Mouse (Mus musculus) kidney, postnatal 0 days (tissue): ENCODE results near the gene Cdk8. TPM values are rescaled to one million over a fixed set of nuclear protein-coding genes. Genes with fewer than 3 reads are reported as not detected.

Source experiments
- ATAC-seq: fragments of 200-750 bp; cut with Nextera tagmentation; replicated peaks from 2 replicates; pipeline ENCODE4 v1.8.0; 2017; ENCODE audit warnings: low read depth, moderate number of reproducible peaks, moderate TSS enrichment, moderate library complexity; ENCODE audit not compliant: low FRiP score
- DNase-seq: peaks from one replicate; pipeline ENCODE4 v3.0.0-alpha.2; 2016; ENCODE audit warnings: low spot score
- H3K27ac ChIP-seq: fragments of 300-500 bp; sonication (generic); 2 replicates; pipeline ENCODE4 v1.5.1; 2014; ENCODE audit warnings: mild to moderate bottlenecking
- H3K27me3 ChIP-seq: fragments of 300-500 bp; sonication (generic); 2 replicates; pipeline ENCODE4 v1.6.1; 2014; ENCODE audit warnings: low read length, mixed read lengths; ENCODE audit not compliant: insufficient read depth
- H3K36me3 ChIP-seq: fragments of 300-500 bp; sonication (generic); 2 replicates; pipeline ENCODE4 v1.6.1; 2014; ENCODE audit warnings: low read length, mixed read lengths; ENCODE audit not compliant: insufficient read depth
- H3K4me1 ChIP-seq: fragments of 300-500 bp; sonication (generic); replicated peaks from 2 replicates; pipeline ENCODE4 v1.6.1; 2014; ENCODE audit warnings: antibody characterized with exemption, low read length, mixed read lengths; ENCODE audit not compliant: insufficient read depth
- H3K4me2 ChIP-seq: fragments of 300-500 bp; sonication (generic); 2 replicates; pipeline ENCODE4 v1.6.1; 2014; ENCODE audit warnings: mild to moderate bottlenecking, low read length, moderate library complexity, mixed read lengths
- H3K4me3 ChIP-seq: fragments of 300-500 bp; sonication (generic); replicated peaks from 2 replicates; pipeline ENCODE4 v1.5.1; 2014; ENCODE audit warnings: low read depth, low read length
- H3K9ac ChIP-seq: fragments of 300-500 bp; sonication (generic); 2 replicates; pipeline ENCODE4 v1.6.1; 2014; ENCODE audit warnings: low read depth, low read length
- H3K9me3 ChIP-seq: fragments of 300-500 bp; sonication (generic); replicated peaks from 2 replicates; pipeline ENCODE4 v1.6.1; 2016; ENCODE audit warnings: low read length, inconsistent platforms, mixed read lengths
- CTCF ChIP-seq: IDR thresholded peaks from 2 replicates; pipeline ENCODE4 v1.5.1; 2016; ENCODE audit warnings: antibody characterized with exemption, low read depth, mild to moderate bottlenecking, moderate library complexity
- WGBS: fragments of 180-500 bp; shearing (Covaris S2); extraction: QIAGEN DNeasy Blood & Tissue Kit; methylation state at CpG from one replicate; pipeline ENCODE4 v1.1.7; 2014; 5-methylcytosine and 5-hydroxymethylcytosine counted together
- polyA plus RNA-seq: library from polyadenylated mRNA; unstranded; fragments of >200 nt; fragmentation: Nextera tagmentation; extraction: Ambion mirVana; gene quantifications from 2 replicates; pipeline ENCODE4 v1.2.1, GENCODE M21; 2015

Gene Cdk8
- polyA plus RNA-seq, 1 experiment from 2014 or later = 18.1 TPM

DNA sequence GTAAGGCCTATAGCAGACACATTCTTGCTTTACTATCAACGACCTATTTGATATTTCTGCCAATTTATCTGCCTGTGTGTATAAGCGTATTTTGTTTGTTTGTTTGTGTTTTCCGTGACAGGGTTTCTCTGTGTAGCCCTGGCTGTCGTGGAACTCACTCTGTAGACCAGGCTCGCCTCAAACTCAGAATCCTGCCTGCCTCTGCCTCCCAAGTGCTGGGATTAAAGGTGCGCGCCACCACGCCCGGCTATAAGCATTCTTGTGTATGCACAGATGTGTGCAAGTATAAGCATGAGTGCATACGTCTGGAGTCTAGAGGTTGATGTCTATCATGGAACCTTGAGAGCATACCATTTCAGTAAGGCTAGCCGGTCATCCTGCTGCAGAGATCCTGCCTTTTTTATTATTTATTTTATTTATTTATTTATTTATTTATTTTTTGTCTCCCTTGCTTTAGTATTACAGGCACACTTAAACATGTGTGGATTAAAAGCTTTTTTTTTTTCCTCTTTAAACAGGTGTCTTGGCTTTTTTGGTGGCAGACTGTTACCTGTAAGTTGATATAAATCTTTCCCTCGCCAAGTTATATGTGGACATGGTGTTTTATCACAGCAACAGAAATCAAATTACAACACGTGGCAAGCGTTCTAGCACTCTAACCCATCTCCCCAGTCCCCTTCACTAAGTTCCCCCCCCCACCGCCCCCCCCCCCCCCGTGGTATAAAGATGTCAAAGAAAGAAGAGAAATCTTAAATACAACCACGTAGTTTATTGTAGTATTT is 970 bp upstream of the Cdk8 start:
- peaks cover 11% of the 10 kb centered on the region; the same call in 1 of the 2 replicates for H3K4me1 ChIP-seq
- WGBS = 55% methylated on average over 17 of the region's 17 CpGs
- H3K9ac ChIP-seq = peak overlapping the region; percentile 91
- H3K27ac ChIP-seq = 0 out of 2 replicates have a peak overlapping the region, but pooled peaks have one; percentile 90
- peak overlapping the region; percentile 80 for H3K4me2 ChIP-seq
- H3K4me3 ChIP-seq = peak overlapping the region; percentile 84
- ATAC-seq (peak; percentile 15; the same call in 1 of the 2 replicates), DNase-seq (no peak)
- no peaks in the 10 kb centered on the region for H3K9me3 ChIP-seq
- no peaks in the 10 kb centered on the region for H3K27me3 ChIP-seq
- H3K36me3 ChIP-seq = no peaks in the 10 kb centered on the region
- TF ChIP-seq CTCF = no peak

DNA sequence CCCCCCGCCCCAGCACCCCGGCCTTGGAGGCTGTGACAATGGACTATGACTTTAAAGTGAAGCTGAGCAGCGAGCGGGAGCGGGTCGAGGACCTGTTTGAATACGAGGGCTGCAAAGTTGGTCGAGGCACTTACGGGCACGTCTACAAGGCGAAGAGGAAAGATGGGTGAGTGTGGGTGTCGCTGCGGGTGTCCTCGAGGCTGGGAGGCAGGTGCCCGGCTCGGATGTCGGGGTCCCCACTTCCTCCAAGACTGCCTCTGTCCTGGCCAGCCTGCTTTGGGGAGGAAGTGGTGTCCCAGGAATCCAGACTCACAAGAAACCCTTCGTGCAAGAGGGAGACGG is 596 bp downstream of the Cdk8 start:
- Histone ChIP-seq H3K9ac (peak overlapping the region; percentile 91), H3K27me3 (no peaks in the 10 kb centered on the region), H3K4me3 (peak overlapping the region; percentile 84), H3K36me3 (no peaks in the 10 kb centered on the region), H3K4me2 (peak overlapping the region; percentile 80), H3K4me1 (peaks cover 11% of the 10 kb centered on the region; the same call in 1 of the 2 replicates), H3K27ac (peak overlapping the region; percentile 90), H3K9me3 (no peaks in the 10 kb centered on the region)
- DNase-seq (peak; percentile 28), ATAC-seq (no peak)
- WGBS = under 1% methylated on average over 19 of the region's 19 CpGs
- no peak for TF ChIP-seq CTCF

DNA sequence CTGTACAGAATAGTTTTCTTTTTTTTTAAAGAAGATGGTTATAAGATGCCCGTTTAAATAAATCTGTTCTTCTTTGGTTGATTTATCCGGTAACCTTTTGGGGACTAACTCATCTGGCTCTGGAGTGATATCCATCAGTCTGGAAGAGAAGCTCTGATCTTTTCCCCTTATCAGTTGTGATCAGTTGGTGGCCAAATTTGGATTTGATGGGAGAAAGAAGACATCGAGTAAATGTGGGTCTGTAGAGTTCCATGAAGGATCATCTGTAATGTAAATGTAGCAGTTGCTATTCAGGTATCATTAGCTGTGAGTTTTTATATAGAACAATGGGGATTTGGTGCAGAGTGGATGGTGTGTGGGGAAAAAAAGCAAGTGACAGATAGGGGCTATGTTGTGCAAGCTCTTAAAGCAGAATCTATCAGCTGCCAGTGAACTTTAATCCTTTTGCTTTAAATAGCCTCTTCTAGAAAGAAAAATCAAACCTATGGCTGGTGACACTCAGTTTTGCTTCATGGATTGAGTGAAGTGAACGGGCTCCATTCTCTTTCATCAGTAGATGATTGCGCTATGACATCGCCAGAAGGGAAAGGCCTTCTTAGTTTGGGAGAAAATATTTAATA is 1.1 kb downstream of the Cdk8 start:
- DNase-seq (no peak), ATAC-seq (no peak)
- no peaks in the 10 kb centered on the region for H3K36me3 ChIP-seq
- H3K9me3 ChIP-seq = no peaks in the 10 kb centered on the region
- H3K4me3 ChIP-seq = peak overlapping the region; percentile 84
- H3K9ac ChIP-seq = peak overlapping the region; percentile 91
- no peak for TF ChIP-seq CTCF
- H3K4me2 ChIP-seq = peak overlapping the region; percentile 80
- H3K4me1 ChIP-seq = peaks cover 12% of the 10 kb centered on the region; the same call in 1 of the 2 replicates
- WGBS = 31% methylated on average over 6 of the region's 6 CpGs
- H3K27me3 ChIP-seq = no peaks in the 10 kb centered on the region
- no peak overlapping the region for H3K27ac ChIP-seq

DNA sequence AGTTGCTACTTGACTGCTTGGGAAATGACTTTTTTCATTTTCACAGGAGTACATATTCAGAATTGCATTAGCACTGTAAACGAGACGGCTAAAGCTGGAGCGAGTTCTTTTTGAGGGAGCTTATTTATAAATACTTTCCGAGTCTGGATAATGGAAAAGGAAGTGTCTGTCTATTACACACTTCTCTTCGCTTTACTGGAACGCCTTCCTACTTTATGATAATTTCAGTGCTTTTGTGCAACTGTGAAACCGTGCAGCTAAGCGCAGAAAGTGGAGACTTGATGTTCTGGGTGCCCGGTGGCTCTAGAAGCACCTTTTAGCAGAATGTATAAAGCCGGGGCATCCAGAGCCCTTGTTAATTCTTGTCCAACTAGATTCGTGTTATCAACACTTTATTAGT is 1.8 kb downstream of the Cdk8 start:
- no peak for TF ChIP-seq CTCF
- no peaks in the 10 kb centered on the region for H3K36me3 ChIP-seq
- peak overlapping the region; percentile 8; the same call in 1 of the 2 replicates for H3K9ac ChIP-seq
- H3K4me3 ChIP-seq = peak overlapping the region; percentile 84
- H3K4me2 ChIP-seq = peak overlapping the region; percentile 80
- no peak for ATAC-seq
- 53% methylated on average over 11 of the region's 11 CpGs for WGBS
- H3K27ac ChIP-seq = no peak overlapping the region
- no peaks in the 10 kb centered on the region for H3K27me3 ChIP-seq
- no peak for DNase-seq
- H3K9me3 ChIP-seq = no peaks in the 10 kb centered on the region
- peaks cover 13% of the 10 kb centered on the region; the same call in 1 of the 2 replicates for H3K4me1 ChIP-seq

DNA sequence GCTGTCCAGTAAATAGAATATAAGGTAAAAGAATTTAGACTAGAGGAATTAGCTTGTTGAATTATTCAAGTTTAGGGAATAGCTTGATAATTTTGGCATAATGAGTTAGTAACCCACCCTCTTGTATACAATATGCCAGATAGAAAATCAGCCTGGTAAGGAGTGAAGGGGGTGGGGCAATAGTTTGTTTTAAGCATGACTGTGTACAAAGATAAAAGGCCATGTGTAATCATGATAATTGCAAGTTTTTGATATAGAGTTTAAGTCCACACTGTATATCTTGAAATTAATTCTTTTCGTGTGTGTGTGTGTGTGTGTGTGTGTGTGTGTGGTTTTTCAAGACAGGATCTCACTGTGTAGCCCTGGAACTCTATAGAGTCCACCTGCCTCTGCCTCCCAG is 3.3 kb downstream of the Cdk8 start:
- Histone ChIP-seq H3K9ac (no peak overlapping the region), H3K27ac (no peak overlapping the region), H3K4me1 (peaks cover 13% of the 10 kb centered on the region; the same call in 1 of the 2 replicates), H3K9me3 (no peaks in the 10 kb centered on the region), H3K4me2 (no peak overlapping the region), H3K4me3 (no peak overlapping the region), H3K27me3 (no peaks in the 10 kb centered on the region), H3K36me3 (no peaks in the 10 kb centered on the region)
- WGBS = 79% methylated on average over 1 of the region's 1 CpGs
- DNase-seq (no peak), ATAC-seq (no peak)
- no peak for TF ChIP-seq CTCF

DNA sequence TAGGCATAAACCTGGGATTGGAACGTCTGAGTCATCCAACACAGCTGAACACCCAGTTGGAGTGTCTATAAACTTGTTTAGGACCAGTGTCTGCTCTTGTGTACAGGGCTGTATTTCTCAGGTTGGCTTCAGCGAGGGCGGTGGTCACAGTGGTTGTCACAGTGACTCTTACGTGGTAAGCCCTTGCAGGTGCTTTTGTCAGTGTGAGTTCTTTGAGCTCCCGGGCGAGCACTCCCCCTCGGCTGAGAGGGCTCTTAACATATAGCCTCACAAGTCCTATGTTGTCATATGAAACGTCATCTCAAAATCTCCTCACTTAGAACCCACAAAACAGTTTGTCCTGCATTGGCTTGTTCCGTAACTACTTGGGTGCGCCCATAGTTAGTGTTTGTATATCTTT is 7.2 kb downstream of the Cdk8 start:
- no peak for TF ChIP-seq CTCF
- Histone ChIP-seq H3K27me3 (no peaks in the 10 kb centered on the region), H3K9ac (no peak overlapping the region), H3K4me1 (peaks cover 14% of the 10 kb centered on the region; the same call in 1 of the 2 replicates), H3K27ac (no peak overlapping the region), H3K9me3 (no peaks in the 10 kb centered on the region), H3K4me2 (no peak overlapping the region), H3K4me3 (no peak overlapping the region), H3K36me3 (no peaks in the 10 kb centered on the region)
- 74% methylated on average over 10 of the region's 10 CpGs for WGBS
- ATAC-seq = no peak
- DNase-seq = no peak
